Mouse (Mus musculus) kidney, adult 2 months (tissue): ENCODE data around the gene Klhl6.

Source experiments
- CTCF ChIP-seq: fragments of 200-500 bp; conservative IDR thresholded peaks from 2 replicates; pipeline ENCODE4 v1.5.1; 2011; ENCODE audit warnings: low read depth, mild to moderate bottlenecking, control low read depth, low read length, moderate library complexity, mixed read lengths; ENCODE audit not compliant: insufficient read depth, insufficient read length
- POLR2A ChIP-seq: fragments of 200-500 bp; IDR thresholded peaks from one replicate; pipeline ENCODE4 v1.6.1; 2011; ENCODE audit warnings: low read depth, low read length, control low read depth

DNA sequence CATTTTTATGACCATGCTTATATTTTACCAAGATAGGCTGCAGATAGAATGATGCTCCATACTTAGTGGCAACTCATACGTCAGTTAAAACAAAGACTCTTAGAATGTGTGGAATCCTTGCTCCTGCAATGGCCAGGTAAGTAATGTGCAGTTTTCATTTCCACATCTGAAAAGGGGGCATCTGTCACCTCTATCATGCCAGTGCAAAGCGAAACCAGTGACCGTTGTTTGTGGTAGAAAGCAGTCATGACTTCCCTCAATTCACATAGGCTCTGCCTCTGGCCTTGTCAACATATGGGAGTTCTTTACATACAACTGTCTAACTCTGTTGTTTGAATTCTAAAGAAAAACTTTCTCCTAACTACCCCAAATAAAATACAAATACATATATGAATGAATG is 1.8 kb downstream of the Klhl6 start:
- no peak for TF ChIP-seq POLR2A
- TF ChIP-seq CTCF: no peak
